Mouse (Mus musculus): ENCODE results near the gene Kansl1l. TPM values are rescaled to one million over a fixed set of nuclear protein-coding genes. Genes with fewer than 3 reads are reported as not detected.

The Kansl1l gene
- total and polyA plus RNA-seq, 3 experiments: 5.1 to 23.4 (median 22.9) TPM

GRCm38 (mm10) chr1:66672812-66673211, 144.6 kb downstream of the Kansl1l start:
- no peak for TF ChIP-seq CTCF (IDR thresholded peaks at IDR 0.05)
- TF ChIP-seq EP300 (IDR thresholded peaks at IDR 0.05; ENCODE audit: insufficient read depth, low read depth, low read length): no peak
- no peak for TF ChIP-seq POLR2A (IDR thresholded peaks at IDR 0.05; ENCODE audit: insufficient read depth, low read depth, low read length)
- no peaks in the 10 kb centered on the region for H3K36me3 ChIP-seq (ENCODE audit: control insufficient read depth, insufficient read depth, low read length)
- no peaks in the 10 kb centered on the region for H3K79me2 ChIP-seq (replicated peaks; ENCODE audit: control insufficient read depth, insufficient read depth, low read length)
- no peaks in the 10 kb centered on the region for H3K27me3 ChIP-seq (ENCODE audit: control insufficient read depth, insufficient read depth, low read length)
- H3K4me1 ChIP-seq (ENCODE audit: control insufficient read depth, insufficient read depth, low read length): no peaks in the 10 kb centered on the region
- intact Hi-C loops (cut with DNase I): no loop called here
- WGBS: 75% methylated on average over 7 of the region's 7 CpGs
- no peak for DNase-seq
- H3K27ac ChIP-seq: no peak overlapping the region
- no peak overlapping the region for H3K9ac ChIP-seq (ENCODE audit: low read depth, low read length)
- no peak overlapping the region for H3K4me3 ChIP-seq

- whole genome bisulfite sequencing: 67% methylated on average over 7 of the region's 7 CpGs
- TF ChIP-seq EP300 (IDR thresholded peaks at IDR 0.05; ENCODE audit: insufficient read depth, low read depth, low read length) (no peak), POLR2A (IDR thresholded peaks at IDR 0.05; ENCODE audit: insufficient read depth, low read depth, low read length) (no peak), CTCF (IDR thresholded peaks at IDR 0.05) (no peak)
- Histone ChIP-seq H3K36me3 (ENCODE audit: control insufficient read depth, insufficient read depth, low read length) (no peaks in the 10 kb centered on the region), H3K79me2 (replicated peaks; ENCODE audit: control insufficient read depth, insufficient read depth, low read length) (no peaks in the 10 kb centered on the region), H3K4me3 (no peak overlapping the region), H3K27ac (no peak overlapping the region), H3K4me1 (ENCODE audit: control insufficient read depth, insufficient read depth, low read length) (no peaks in the 10 kb centered on the region), H3K9ac (ENCODE audit: low read depth, low read length) (no peak overlapping the region), H3K27me3 (ENCODE audit: control insufficient read depth, insufficient read depth, low read length) (no peaks in the 10 kb centered on the region)
- DNase-seq: no peak
- intact Hi-C loops (cut with DNase I): no loop called here
Observed at GRCm38 (mm10) chr1:66671475-66671874, 145.9 kb downstream of the Kansl1l start.

Other genes with a start within 250 kb of the Kansl1l start
- 10 to 100 TPM; 11.7 to 12.5 TPM for gene Rpe, start 116.7 kb downstream of the Kansl1l start, total RNA-seq (2021)
- gene Rpe, start 116.7 kb downstream of the Kansl1l start, polyA plus RNA-seq (2012; rRNA removed): 5.7 and 10.7 TPM in 2 replicates
- gene Acadl, start 45.7 kb upstream of the Kansl1l start, total RNA-seq (2021): 1,000 to 10,000 TPM; 1,007 to 1,201 TPM
- gene Acadl, start 45.7 kb upstream of the Kansl1l start, polyA plus RNA-seq (2012; rRNA removed): 327 and 489 TPM in 2 replicates
- 10 to 100 TPM; 22.5 to 30.4 TPM for gene Myl1, start 127.8 kb upstream of the Kansl1l start, total RNA-seq (2021)
- gene Myl1, start 127.8 kb upstream of the Kansl1l start, polyA plus RNA-seq (2012; rRNA removed): 62.8 and 111 TPM in 2 replicates
- gene Lancl1, start 221.3 kb upstream of the Kansl1l start, total RNA-seq (2021): 10 to 100 TPM; 33.8 to 34.9 TPM
- 52.0 and 53.6 TPM in 2 replicates for gene Lancl1, start 221.3 kb upstream of the Kansl1l start, polyA plus RNA-seq (2012; rRNA removed)